Mouse (Mus musculus) liver, embryonic 14.5 days (tissue): ENCODE measurements around the gene Pde4d.

Experiments
- CTCF ChIP-seq: IDR thresholded peaks from 2 replicates; pipeline ENCODE4 v1.5.1; 2016; ENCODE audit warnings: antibody characterized with exemption, low read depth, control low read depth
- EP300 ChIP-seq: IDR thresholded peaks from 2 replicates; pipeline ENCODE4 v1.6.1; 2016; ENCODE audit warnings: antibody characterized with exemption, low read depth

GRCm38 (mm10) chr13:109671589-109672347 is 1222.0 kb downstream of the Pde4d start:
- TF ChIP-seq CTCF (no peak), EP300 (no peak)
